Mouse (Mus musculus) heart, adult 9 months (tissue): ENCODE results near the gene Vamp9.

Experiments used
- DNase-seq, 2 experiments: peaks; one replicate each; pipeline ENCODE4 v3.0.0; 2022; ENCODE audit warnings: low spot score in 2 of 2

Vamp9 gene

GRCm38 (mm10) chr5:99906181-99906956, at the start of gene Vamp9:
Gene Vamp9, plus strand, starts transcription at chr5:99906254.
- DNase-seq, result peak; percentile 97

- DNase-seq, result no peak
Observed at GRCm38 (mm10) chr5:99857106-99857637, 48.9 kb upstream of the Vamp9 start.

GRCm38 (mm10) chr5:99859637-99860433, 46.2 kb upstream of the Vamp9 start:
- no peak for DNase-seq

GRCm38 (mm10) chr5:99861816-99862215, 44.2 kb upstream of the Vamp9 start:
- no peak for DNase-seq

GRCm38 (mm10) chr5:99863656-99864380, 42.2 kb upstream of the Vamp9 start:
- DNase-seq, result no peak

- no peak for DNase-seq
Observed at GRCm38 (mm10) chr5:99865779-99866178, 40.3 kb upstream of the Vamp9 start.

GRCm38 (mm10) chr5:99868286-99868685, 37.8 kb upstream of the Vamp9 start:
- DNase-seq, result no peak

- DNase-seq, result no peak
Observed at GRCm38 (mm10) chr5:99868923-99869322, 37.1 kb upstream of the Vamp9 start.

GRCm38 (mm10) chr5:99877565-99877964, 28.5 kb upstream of the Vamp9 start:
- DNase-seq, result no peak

- DNase-seq, result no peak
Observed at GRCm38 (mm10) chr5:99882441-99882840, 23.6 kb upstream of the Vamp9 start.

GRCm38 (mm10) chr5:99884035-99884434, 22.0 kb upstream of the Vamp9 start:
- DNase-seq, result no peak

GRCm38 (mm10) chr5:99887133-99887532, 18.9 kb upstream of the Vamp9 start:
- no peak for DNase-seq

GRCm38 (mm10) chr5:99891516-99892441, 14.3 kb upstream of the Vamp9 start:
- peak in 1 of 2 experiments; percentile 22 for DNase-seq

GRCm38 (mm10) chr5:99900041-99900440, 6.0 kb upstream of the Vamp9 start:
- peak in 1 of 2 experiments; percentile 11 for DNase-seq

GRCm38 (mm10) chr5:99905731-99906130, 323 bp upstream of the Vamp9 start:
- no peak for DNase-seq

GRCm38 (mm10) chr5:99915494-99915893, 9.4 kb downstream of the Vamp9 start:
- no peak for DNase-seq

GRCm38 (mm10) chr5:99922033-99922432, 16.0 kb downstream of the Vamp9 start:
- DNase-seq, result no peak

GRCm38 (mm10) chr5:99927951-99928350, 21.9 kb downstream of the Vamp9 start:
- peak in 1 of 2 experiments; percentile 31 for DNase-seq

GRCm38 (mm10) chr5:99931910-99932309, 25.9 kb downstream of the Vamp9 start:
- DNase-seq, result no peak

GRCm38 (mm10) chr5:99939440-99939839, 33.4 kb downstream of the Vamp9 start:
- DNase-seq, result no peak

GRCm38 (mm10) chr5:99941273-99941672, 35.2 kb downstream of the Vamp9 start:
- no peak for DNase-seq
